Mouse (Mus musculus): ENCODE measurements around the gene Wdr46. TPM values are rescaled to one million over a fixed set of nuclear protein-coding genes. Genes with fewer than 3 reads are reported as not detected.

Wdr46 gene
- polyA plus RNA-seq, 1 experiment from 2014 or later, result 31.8 TPM

GRCm38 (mm10) chr17:33952879-33953278 is 12.4 kb downstream of the Wdr46 start:
- Histone ChIP-seq H3K27me3 (replicated peaks; ENCODE audit: control insufficient read depth, insufficient read depth, low read length) (no peaks in the 10 kb centered on the region), H3K9ac (ENCODE audit: low read length) (peak overlapping the region; percentile 32), H3K4me3 (ENCODE audit: low read depth, low read length) (peak overlapping the region; percentile 6; the same call in 1 of the 2 replicates), H3K36me3 (ENCODE audit: control insufficient read depth, insufficient read depth, low read length) (peaks cover 46% of the 10 kb centered on the region), H3K9me3 (ENCODE audit: control insufficient read depth, low read length) (no peaks in the 10 kb centered on the region), H3K4me2 (ENCODE audit: low read length) (peak overlapping the region; percentile 99), H3K27ac (ENCODE audit: low read depth) (no peak overlapping the region), H3K4me1 (replicated peaks; ENCODE audit: control insufficient read depth, insufficient read depth, low read length) (peaks cover 48% of the 10 kb centered on the region)
- WGBS, result 77% methylated on average over 4 of the region's 4 CpGs
- ATAC-seq (replicated peaks; ENCODE audit: low FRiP score, low TSS enrichment, low read depth) (no peak), DNase-seq (ENCODE audit: low spot score) (no peak)

GRCm38 (mm10) chr17:33953310-33953709 is 12.8 kb downstream of the Wdr46 start:
- peak overlapping the region; percentile 0; the same call in 1 of the 2 replicates for H3K4me3 ChIP-seq (ENCODE audit: low read depth, low read length)
- H3K9ac ChIP-seq (ENCODE audit: low read length), result peak overlapping the region; percentile 32; the same call in 1 of the 2 replicates
- peaks cover 48% of the 10 kb centered on the region for H3K4me1 ChIP-seq (replicated peaks; ENCODE audit: control insufficient read depth, insufficient read depth, low read length)
- no peak overlapping the region for H3K27ac ChIP-seq (ENCODE audit: low read depth)
- no peaks in the 10 kb centered on the region for H3K27me3 ChIP-seq (replicated peaks; ENCODE audit: control insufficient read depth, insufficient read depth, low read length)
- no peaks in the 10 kb centered on the region for H3K9me3 ChIP-seq (ENCODE audit: control insufficient read depth, low read length)
- WGBS, result 78% methylated on average over 3 of the region's 3 CpGs
- ATAC-seq (replicated peaks; ENCODE audit: low FRiP score, low TSS enrichment, low read depth) (no peak), DNase-seq (ENCODE audit: low spot score) (no peak)
- peak overlapping the region; percentile 99 for H3K4me2 ChIP-seq (ENCODE audit: low read length)
- peaks cover 41% of the 10 kb centered on the region for H3K36me3 ChIP-seq (ENCODE audit: control insufficient read depth, insufficient read depth, low read length)

- WGBS, result 46% methylated on average over 5 of the region's 5 CpGs
- no peak for ATAC-seq (replicated peaks; ENCODE audit: low FRiP score, low TSS enrichment, low read depth)
- H3K36me3 ChIP-seq (ENCODE audit: control insufficient read depth, insufficient read depth, low read length), result peaks cover 43% of the 10 kb centered on the region
- peak overlapping the region; percentile 99 for H3K4me3 ChIP-seq (ENCODE audit: low read depth, low read length)
- peaks cover 48% of the 10 kb centered on the region for H3K4me1 ChIP-seq (replicated peaks; ENCODE audit: control insufficient read depth, insufficient read depth, low read length)
- peak overlapping the region; percentile 99 for H3K4me2 ChIP-seq (ENCODE audit: low read length)
- H3K9ac ChIP-seq (ENCODE audit: low read length), result peak overlapping the region; percentile 99
- DNase-seq (ENCODE audit: low spot score), result no peak
- no peaks in the 10 kb centered on the region for H3K27me3 ChIP-seq (replicated peaks; ENCODE audit: control insufficient read depth, insufficient read depth, low read length)
- H3K9me3 ChIP-seq (ENCODE audit: control insufficient read depth, low read length), result no peaks in the 10 kb centered on the region
- H3K27ac ChIP-seq (ENCODE audit: low read depth), result peak overlapping the region; percentile 92
Observed at GRCm38 (mm10) chr17:33953961-33954565, 13.6 kb downstream of the Wdr46 start.

- peak overlapping the region; percentile 99 for H3K4me2 ChIP-seq (ENCODE audit: low read length)
- ATAC-seq (replicated peaks; ENCODE audit: low FRiP score, low TSS enrichment, low read depth), result peak; percentile 25
- WGBS, result under 1% methylated on average over 33 of the region's 33 CpGs
- H3K27ac ChIP-seq (ENCODE audit: low read depth), result peak overlapping the region; percentile 92
- peak overlapping the region; percentile 99 for H3K9ac ChIP-seq (ENCODE audit: low read length)
- no peak for DNase-seq (ENCODE audit: low spot score)
- H3K4me1 ChIP-seq (replicated peaks; ENCODE audit: control insufficient read depth, insufficient read depth, low read length), result peaks cover 41% of the 10 kb centered on the region
- H3K36me3 ChIP-seq (ENCODE audit: control insufficient read depth, insufficient read depth, low read length), result peaks cover 46% of the 10 kb centered on the region
- no peaks in the 10 kb centered on the region for H3K9me3 ChIP-seq (ENCODE audit: control insufficient read depth, low read length)
- no peaks in the 10 kb centered on the region for H3K27me3 ChIP-seq (replicated peaks; ENCODE audit: control insufficient read depth, insufficient read depth, low read length)
- peak overlapping the region; percentile 99 for H3K4me3 ChIP-seq (ENCODE audit: low read depth, low read length)
Observed at GRCm38 (mm10) chr17:33954646-33955554, 14.4 kb downstream of the Wdr46 start.

GRCm38 (mm10) chr17:33955555-33956214 is 15.2 kb downstream of the Wdr46 start, which contains the start of the genes Vps52 and Rps18:
TSS of gene Vps52 (plus strand) at chr17:33955812.
TSS of gene Rps18 (minus strand) at chr17:33956001.
- Histone ChIP-seq H3K36me3 (ENCODE audit: control insufficient read depth, insufficient read depth, low read length) (peaks cover 52% of the 10 kb centered on the region), H3K4me2 (ENCODE audit: low read length) (peak within 1 kb of the TSS; percentile 99), H3K4me1 (replicated peaks; ENCODE audit: control insufficient read depth, insufficient read depth, low read length) (peaks cover 34% of the 10 kb centered on the region), H3K4me3 (ENCODE audit: low read depth, low read length) (peak within 1 kb of the TSS; percentile 99), H3K9ac (ENCODE audit: low read length) (peak within 1 kb of the TSS; percentile 99), H3K9me3 (ENCODE audit: control insufficient read depth, low read length) (no peaks in the 10 kb centered on the region), H3K27ac (ENCODE audit: low read depth) (peak within 1 kb of the TSS; percentile 92), H3K27me3 (replicated peaks; ENCODE audit: control insufficient read depth, insufficient read depth, low read length) (no peaks in the 10 kb centered on the region)
- WGBS, result under 1% methylated on average over 50 of the region's 50 CpGs
- peak; percentile 80 for ATAC-seq (replicated peaks; ENCODE audit: low FRiP score, low TSS enrichment, low read depth)
- DNase-seq (ENCODE audit: low spot score), result peak; percentile 98

- WGBS, result 7% methylated on average over 10 of the region's 10 CpGs
- peaks cover 34% of the 10 kb centered on the region for H3K4me1 ChIP-seq (replicated peaks; ENCODE audit: control insufficient read depth, insufficient read depth, low read length)
- H3K4me2 ChIP-seq (ENCODE audit: low read length), result peak overlapping the region; percentile 99
- H3K36me3 ChIP-seq (ENCODE audit: control insufficient read depth, insufficient read depth, low read length), result peaks cover 58% of the 10 kb centered on the region
- no peaks in the 10 kb centered on the region for H3K9me3 ChIP-seq (ENCODE audit: control insufficient read depth, low read length)
- peak overlapping the region; percentile 99 for H3K4me3 ChIP-seq (ENCODE audit: low read depth, low read length)
- H3K27me3 ChIP-seq (replicated peaks; ENCODE audit: control insufficient read depth, insufficient read depth, low read length), result no peaks in the 10 kb centered on the region
- H3K27ac ChIP-seq (ENCODE audit: low read depth), result peak overlapping the region; percentile 92
- no peak for ATAC-seq (replicated peaks; ENCODE audit: low FRiP score, low TSS enrichment, low read depth)
- DNase-seq (ENCODE audit: low spot score), result no peak
- peak overlapping the region; percentile 78 for H3K9ac ChIP-seq (ENCODE audit: low read length)
Observed at GRCm38 (mm10) chr17:33956336-33956735, 15.9 kb downstream of the Wdr46 start.

GRCm38 (mm10) chr17:33957493-33957892 is 17.0 kb downstream of the Wdr46 start:
- H3K9ac ChIP-seq (ENCODE audit: low read length), result no peak overlapping the region
- DNase-seq (ENCODE audit: low spot score), result no peak
- H3K9me3 ChIP-seq (ENCODE audit: control insufficient read depth, low read length), result no peaks in the 10 kb centered on the region
- H3K36me3 ChIP-seq (ENCODE audit: control insufficient read depth, insufficient read depth, low read length), result peaks cover 62% of the 10 kb centered on the region
- no peaks in the 10 kb centered on the region for H3K27me3 ChIP-seq (replicated peaks; ENCODE audit: control insufficient read depth, insufficient read depth, low read length)
- WGBS, result 91% methylated on average over 6 of the region's 6 CpGs
- ATAC-seq (replicated peaks; ENCODE audit: low FRiP score, low TSS enrichment, low read depth), result no peak
- H3K27ac ChIP-seq (ENCODE audit: low read depth), result no peak overlapping the region
- no peak overlapping the region for H3K4me3 ChIP-seq (ENCODE audit: low read depth, low read length)
- H3K4me1 ChIP-seq (replicated peaks; ENCODE audit: control insufficient read depth, insufficient read depth, low read length), result peaks cover 29% of the 10 kb centered on the region
- H3K4me2 ChIP-seq (ENCODE audit: low read length), result no peak overlapping the region

GRCm38 (mm10) chr17:33958451-33958850 is 18.0 kb downstream of the Wdr46 start:
- Histone ChIP-seq H3K4me1 (replicated peaks; ENCODE audit: control insufficient read depth, insufficient read depth, low read length) (peaks cover 19% of the 10 kb centered on the region), H3K27me3 (replicated peaks; ENCODE audit: control insufficient read depth, insufficient read depth, low read length) (no peaks in the 10 kb centered on the region), H3K27ac (ENCODE audit: low read depth) (no peak overlapping the region), H3K4me2 (ENCODE audit: low read length) (no peak overlapping the region), H3K36me3 (ENCODE audit: control insufficient read depth, insufficient read depth, low read length) (peaks cover 62% of the 10 kb centered on the region), H3K9ac (ENCODE audit: low read length) (no peak overlapping the region), H3K4me3 (ENCODE audit: low read depth, low read length) (no peak overlapping the region), H3K9me3 (ENCODE audit: control insufficient read depth, low read length) (no peaks in the 10 kb centered on the region)
- 94% methylated on average over 11 of the region's 11 CpGs for WGBS
- no peak for DNase-seq (ENCODE audit: low spot score)
- ATAC-seq (replicated peaks; ENCODE audit: low FRiP score, low TSS enrichment, low read depth), result no peak
